Mouse (Mus musculus) brain, embryonic 14.5 days (tissue): Measurements from ENCODE around the gene Sstr3.

ENCODE experiments used
- CTCF ChIP-seq: fragments of 200-500 bp; IDR thresholded peaks from 2 replicates; pipeline ENCODE4 v1.5.1; 2012; ENCODE audit warnings: inconsistent platforms, mild to moderate bottlenecking, moderate library complexity, borderline replicate concordance; ENCODE audit not compliant: insufficient read depth, insufficient read length; ENCODE audit errors: extremely low read depth
- POLR2A ChIP-seq: fragments of 200-500 bp; IDR thresholded peaks from 2 replicates; pipeline ENCODE4 v1.6.1; 2012; ENCODE audit warnings: mild to moderate bottlenecking, inconsistent platforms, borderline replicate concordance; ENCODE audit not compliant: poor library complexity, insufficient read depth, insufficient read length, severe bottlenecking; ENCODE audit errors: extremely low read depth

- TF ChIP-seq POLR2A (no peak), CTCF (no peak)
Observed at GRCm38 (mm10) chr15:78521892-78522291, 22.6 kb downstream of the Sstr3 start.
